Mouse (Mus musculus) bone marrow macrophage, adult 2 months (primary cell): ENCODE data around the gene Olfr247. TPM values are rescaled to one million over a fixed set of nuclear protein-coding genes. Genes with fewer than 3 reads are reported as not detected.
"Not testable (repeated sequence)": the region's sequence is repeated elsewhere in the genome, so short reads cannot be mapped to it uniquely, and the experiment has no call there.

Experiments
- H3K27ac ChIP-seq: 2 replicates; pipeline ENCODE4 v1.5.1; 2012; ENCODE audit warnings: low read depth, low read length; ENCODE audit not compliant: insufficient read depth
- H3K4me1 ChIP-seq: 2 replicates; pipeline ENCODE4 v1.6.1; 2012; ENCODE audit warnings: low read length; ENCODE audit not compliant: control insufficient read depth, insufficient read depth
- H3K4me3 ChIP-seq: 2 replicates; pipeline ENCODE4 v1.5.1; 2012; ENCODE audit warnings: mild to moderate bottlenecking, low read length, moderate library complexity; ENCODE audit not compliant: insufficient read depth
- CTCF ChIP-seq: IDR thresholded peaks from 2 replicates; pipeline ENCODE4 v1.5.1; 2012; ENCODE audit warnings: low read depth, mild to moderate bottlenecking, low read length, moderate library complexity
- POLR2A ChIP-seq: IDR thresholded peaks from 2 replicates; pipeline ENCODE4 v1.6.1; 2012; ENCODE audit warnings: mild to moderate bottlenecking, low read depth, low read length, borderline replicate concordance
- polyA plus RNA-seq: library from polyadenylated mRNA; stranded (reverse); fragments of >200 nt; gene quantifications from 2 replicates; pipeline ENCODE4 v1.2.4, GENCODE M21; 2012; ENCODE audit not compliant: missing spikeins, insufficient read depth, insufficient read length

Gene Olfr247
- not detected in 2 replicates for polyA plus RNA-seq

GRCm38 (mm10) chr10:129976040-129976439, at the start of gene Olfr247:
Olfr247 (minus strand) TSS chr10:129976140.
- not testable (repeated sequence) for H3K4me3 ChIP-seq, H3K4me1 ChIP-seq, H3K27ac ChIP-seq

DNA sequence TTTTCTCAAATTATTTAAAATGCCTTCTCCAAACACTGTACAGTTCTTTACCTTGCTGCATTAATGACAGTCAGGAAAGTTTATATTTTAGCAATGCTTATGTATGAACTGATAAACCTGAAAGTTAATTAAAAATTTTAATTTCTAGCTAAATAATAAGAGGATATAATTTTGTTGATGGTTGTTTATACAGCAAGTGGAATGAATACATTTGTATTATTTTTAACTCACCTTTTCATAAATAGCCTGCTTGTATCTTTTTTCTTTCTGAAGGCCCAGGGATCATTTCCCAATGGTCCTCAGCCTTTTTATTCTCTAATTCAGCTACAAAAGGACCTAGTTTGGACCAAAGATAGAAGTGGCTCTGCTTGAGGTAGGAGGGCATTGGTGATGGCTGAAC, 36.4 kb upstream of the Olfr247 start, which contains the start of gene Olfr820:
Gene Olfr820, plus strand, starts transcription at position 301 of the 400 bp plus-strand sequence.
- Histone ChIP-seq H3K4me1 (no peaks in the 10 kb centered on the region), H3K27ac (no peak within 1 kb of the TSS), H3K4me3 (no peak within 1 kb of the TSS)
- TF ChIP-seq CTCF, result no peak
- no peak for TF ChIP-seq POLR2A

DNA sequence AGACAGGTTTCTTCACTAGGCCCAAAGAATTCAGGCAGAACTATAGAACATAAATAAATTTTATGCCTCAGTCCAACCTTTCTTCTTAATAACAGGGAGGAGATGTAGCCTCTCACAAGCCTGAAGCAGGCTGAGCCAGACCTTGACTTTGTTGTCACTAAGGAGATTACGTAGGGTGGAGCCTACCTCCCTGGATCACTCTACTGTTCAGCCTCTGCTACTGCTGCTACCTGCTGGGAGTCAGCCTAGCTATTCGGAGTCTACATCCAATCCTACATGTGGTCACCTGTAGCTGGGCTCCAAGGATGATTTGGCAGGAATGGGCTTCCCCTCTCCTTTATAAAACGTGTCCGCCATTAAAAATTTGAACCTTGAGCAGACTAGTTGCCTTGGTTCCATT, 29.4 kb upstream of the Olfr247 start:
- H3K4me1 ChIP-seq, H3K27ac ChIP-seq, H3K4me3 ChIP-seq: not testable (repeated sequence)

- H3K27ac ChIP-seq, H3K4me3 ChIP-seq: not testable (repeated sequence)
Observed at GRCm38 (mm10) chr10:130004104-130004503, 28.2 kb upstream of the Olfr247 start.

DNA sequence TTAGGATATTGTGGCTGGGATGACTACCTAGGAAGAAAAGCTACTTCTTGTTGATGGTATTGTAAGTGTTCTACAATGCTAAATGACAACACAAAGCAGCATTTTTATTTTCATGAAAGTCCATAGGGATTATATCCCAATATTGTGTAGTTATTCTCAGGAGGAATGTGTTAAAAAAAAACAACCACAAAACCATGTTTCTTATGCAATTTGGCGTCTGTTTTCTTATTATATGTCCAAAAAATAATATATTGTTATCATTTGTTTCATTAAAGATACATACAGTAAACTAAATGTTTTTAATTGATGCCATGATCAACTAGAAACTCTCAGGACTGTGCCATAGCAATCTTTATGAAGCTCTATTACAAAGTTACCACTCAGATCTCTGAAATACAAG, 9.0 kb upstream of the Olfr247 start, which contains the start of gene Gm10310:
Gene Gm10310, minus strand, starts transcription at position 101 of the 400 bp plus-strand sequence.
- not testable (repeated sequence) for H3K4me1 ChIP-seq, H3K4me3 ChIP-seq, H3K27ac ChIP-seq

More at GRCm38 (mm10) chr10:130004104-130004503, 28.2 kb upstream of the Olfr247 start:
- not testable (repeated sequence) for H3K4me1 ChIP-seq

DNA sequence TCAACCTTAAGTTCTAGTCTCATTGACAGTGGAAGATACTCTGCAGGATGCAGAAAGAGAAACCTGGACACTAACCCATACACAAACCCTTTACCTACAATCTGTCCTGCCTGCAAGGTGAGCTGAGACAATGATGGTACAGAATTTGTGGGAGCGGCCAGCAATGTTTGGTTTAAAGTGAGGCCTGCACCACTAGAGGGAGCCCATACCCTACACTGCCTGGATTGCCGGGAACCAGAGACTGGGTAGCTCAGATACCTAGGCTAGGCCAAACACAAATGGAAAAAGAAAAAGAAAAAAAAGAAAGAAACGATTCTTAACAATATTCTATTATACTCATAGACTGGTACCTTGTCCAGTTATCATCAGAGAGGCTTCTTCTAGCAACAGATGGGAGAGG, 5.9 kb upstream of the Olfr247 start:
- not testable (repeated sequence) for H3K4me3 ChIP-seq, H3K27ac ChIP-seq, H3K4me1 ChIP-seq

GRCm38 (mm10) chr10:129972994-129973393, 2.9 kb downstream of the Olfr247 start:
- not testable (repeated sequence) for H3K27ac ChIP-seq, H3K4me1 ChIP-seq, H3K4me3 ChIP-seq

- H3K4me3 ChIP-seq, H3K4me1 ChIP-seq, H3K27ac ChIP-seq: not testable (repeated sequence)
Observed at GRCm38 (mm10) chr10:129967166-129967565, 8.8 kb downstream of the Olfr247 start, which contains the start of gene Olfr819. Olfr819 (minus strand) TSS chr10:129967266.

- H3K27ac ChIP-seq, H3K4me1 ChIP-seq, H3K4me3 ChIP-seq: not testable (repeated sequence)
Observed at GRCm38 (mm10) chr10:129966232-129966631, 9.7 kb downstream of the Olfr247 start.

- Histone ChIP-seq H3K4me1 (no peaks in the 10 kb centered on the region), H3K27ac (no peak within 1 kb of the TSS), H3K4me3 (no peak within 1 kb of the TSS)
- no peak for TF ChIP-seq POLR2A
Observed at GRCm38 (mm10) chr10:129949000-129949399, 26.9 kb downstream of the Olfr247 start, which contains the start of gene Olfr818. Olfr818 (minus strand) TSS chr10:129949100.

Other genes with a start within 250 kb of the Olfr247 start
- gene Olfr805, start 246.8 kb downstream of the Olfr247 start, polyA plus RNA-seq, result not detected in 2 replicates
- gene Olfr806, start 234.2 kb downstream of the Olfr247 start, polyA plus RNA-seq, result not detected in 2 replicates
- not detected in 2 replicates for gene Olfr807, start 218.3 kb downstream of the Olfr247 start, polyA plus RNA-seq
- 0.17 TPM in 1 of 2 replicates, not detected in the other for gene Olfr808, start 210.7 kb downstream of the Olfr247 start, polyA plus RNA-seq
- gene Olfr809, start 201.5 kb downstream of the Olfr247 start, polyA plus RNA-seq, result not detected in 2 replicates
- not detected in 2 replicates for gene Olfr810, start 181.2 kb downstream of the Olfr247 start, polyA plus RNA-seq
- gene Olfr811, start 171.7 kb downstream of the Olfr247 start, polyA plus RNA-seq, result not detected in 2 replicates
- gene Olfr812, start 130.0 kb downstream of the Olfr247 start, polyA plus RNA-seq, result not detected in 2 replicates
- not detected in 2 replicates for gene Olfr813, start 120.8 kb downstream of the Olfr247 start, polyA plus RNA-seq
- gene Olfr814, start 96.3 kb downstream of the Olfr247 start, polyA plus RNA-seq, result 0.23 TPM in 1 of 2 replicates, not detected in the other
- not detected in 2 replicates for gene Olfr815, start 70.3 kb downstream of the Olfr247 start, polyA plus RNA-seq
- not detected in 2 replicates for gene Olfr816, start 60.5 kb downstream of the Olfr247 start, polyA plus RNA-seq
- not detected in 2 replicates for gene Olfr818, start 27.0 kb downstream of the Olfr247 start, polyA plus RNA-seq
- not detected in 2 replicates for gene Olfr819, start 8.9 kb downstream of the Olfr247 start, polyA plus RNA-seq
- not detected in 2 replicates for gene Gm10310, start 8.9 kb upstream of the Olfr247 start, polyA plus RNA-seq
- not detected in 2 replicates for gene Olfr820, start 36.5 kb upstream of the Olfr247 start, polyA plus RNA-seq
- gene Olfr821, start 54.2 kb upstream of the Olfr247 start, polyA plus RNA-seq, result 0.41 TPM in 1 of 2 replicates, not detected in the other
- not detected in 2 replicates for gene Olfr822, start 95.1 kb upstream of the Olfr247 start, polyA plus RNA-seq
- gene Olfr823, start 139.2 kb upstream of the Olfr247 start, polyA plus RNA-seq, result not detected in 2 replicates
- gene Olfr824, start 153.9 kb upstream of the Olfr247 start, polyA plus RNA-seq, result not detected in 2 replicates
- gene Olfr825, start 190.6 kb upstream of the Olfr247 start, polyA plus RNA-seq, result not detected in 2 replicates
- not detected in 2 replicates for gene Olfr826, start 208.0 kb upstream of the Olfr247 start, polyA plus RNA-seq
- not detected in 2 replicates for gene Olfr827, start 238.3 kb upstream of the Olfr247 start, polyA plus RNA-seq